Mouse (Mus musculus): ENCODE measurements around the gene Krt28.

Krt28 gene

DNA sequence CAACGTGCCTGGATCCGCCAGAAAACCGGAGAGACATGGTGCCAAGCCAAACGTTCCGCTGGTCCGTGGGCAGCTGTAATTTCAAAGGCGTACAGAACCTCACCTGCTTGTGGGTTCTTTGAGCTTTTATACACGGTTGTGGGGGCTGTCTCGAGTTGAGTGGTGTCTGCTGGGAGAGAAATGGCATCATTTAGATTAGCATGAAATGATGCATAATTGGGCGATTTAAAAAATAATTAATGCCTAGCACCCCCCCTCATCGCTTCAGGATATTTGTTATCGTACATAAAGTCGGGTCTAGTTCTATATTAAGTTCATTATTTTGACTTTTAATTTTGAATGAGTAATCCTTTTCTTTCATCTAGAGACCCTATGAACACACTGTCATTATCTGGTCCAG, at the start of gene Krt28:
Gene Krt28, minus strand, starts transcription at position 101 of the 400 bp plus-strand sequence.
- DNase-seq (ENCODE audit: low spot score): no peak

DNA sequence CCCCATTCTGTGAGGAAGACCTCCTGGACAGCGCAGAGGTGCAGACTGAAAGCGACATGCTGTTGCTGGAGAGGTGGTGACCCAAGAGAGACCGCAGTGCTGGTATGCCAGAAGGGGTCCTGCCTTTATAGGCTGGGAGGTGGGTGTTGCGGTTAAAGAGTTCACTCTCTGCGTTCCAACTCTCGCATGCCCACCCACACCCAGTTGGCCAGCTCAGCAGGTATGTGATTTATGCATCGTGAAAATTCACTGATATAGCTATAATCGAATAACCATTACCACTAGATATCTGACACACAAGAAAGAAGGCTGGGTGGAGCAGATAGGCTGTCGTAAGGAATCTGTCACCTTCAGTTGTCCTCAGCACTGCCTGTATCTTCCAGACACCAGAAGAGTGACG, 47.5 kb upstream of the Krt28 start, which contains the start of gene Krt12:
Gene Krt12, minus strand, starts transcription at position 101 of the 400 bp plus-strand sequence.
- DNase-seq (ENCODE audit: low spot score): no peak

DNA sequence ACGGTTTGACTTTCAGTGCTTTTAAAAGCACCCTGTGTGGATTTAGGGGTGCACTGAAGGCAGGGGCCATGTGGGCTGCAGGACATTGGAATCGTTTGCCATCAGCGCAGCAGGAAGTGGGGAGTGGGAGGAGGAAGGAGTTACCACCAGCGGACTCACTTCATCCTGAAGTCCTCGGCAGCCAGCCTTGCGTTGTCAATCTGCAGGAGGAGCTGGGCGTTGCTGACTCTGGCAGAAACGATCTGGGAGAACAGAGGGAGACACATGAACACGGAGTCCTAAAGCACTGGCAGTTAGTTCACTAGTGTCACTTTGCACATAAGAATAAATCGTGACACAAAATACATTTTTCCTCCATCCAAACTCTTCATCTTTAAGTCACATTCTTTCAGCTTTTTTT, 45.9 kb upstream of the Krt28 start:
- no peak for DNase-seq (ENCODE audit: low spot score)

DNA sequence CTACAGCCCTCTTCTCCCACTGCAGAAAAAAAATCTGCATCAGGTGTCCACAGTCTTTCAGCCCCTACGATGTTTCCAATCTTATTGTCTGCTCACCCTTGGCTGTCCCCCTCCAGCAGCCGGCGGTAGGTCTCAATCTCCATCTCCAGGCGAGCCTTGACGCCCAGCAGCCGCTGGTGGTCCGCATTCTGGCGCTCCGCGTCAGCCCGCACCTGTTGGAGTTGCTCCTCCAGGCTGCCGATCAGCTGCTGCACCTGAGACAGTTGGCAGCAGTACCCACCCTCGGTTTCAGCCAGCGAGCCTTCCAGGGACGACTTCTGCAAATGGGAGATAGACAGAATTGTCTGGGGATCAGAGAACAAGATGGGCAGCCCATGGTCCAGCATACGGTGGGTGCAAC, 43.1 kb upstream of the Krt28 start:
- no peak for DNase-seq (ENCODE audit: low spot score)

DNA sequence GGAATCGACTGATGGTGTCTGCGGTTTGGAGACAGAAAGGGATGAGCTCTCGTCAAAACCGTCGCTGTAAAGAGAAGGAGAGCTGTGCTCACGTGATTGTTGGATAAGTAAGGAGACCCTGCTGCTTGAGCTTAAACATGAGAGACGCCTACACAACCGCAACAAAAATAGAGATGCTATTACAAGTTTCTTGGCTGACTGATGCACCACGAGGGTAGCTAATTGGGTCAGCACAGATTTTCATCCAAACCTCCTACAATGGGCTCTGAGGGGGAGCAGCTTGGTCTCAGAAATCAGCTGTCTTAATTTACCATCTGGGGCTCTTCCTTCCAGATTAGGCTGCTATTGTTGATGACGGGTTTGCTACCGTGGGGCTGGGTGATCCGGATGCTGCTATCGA, 42.2 kb upstream of the Krt28 start:
- peak; percentile 80 for DNase-seq (ENCODE audit: low spot score)

DNA sequence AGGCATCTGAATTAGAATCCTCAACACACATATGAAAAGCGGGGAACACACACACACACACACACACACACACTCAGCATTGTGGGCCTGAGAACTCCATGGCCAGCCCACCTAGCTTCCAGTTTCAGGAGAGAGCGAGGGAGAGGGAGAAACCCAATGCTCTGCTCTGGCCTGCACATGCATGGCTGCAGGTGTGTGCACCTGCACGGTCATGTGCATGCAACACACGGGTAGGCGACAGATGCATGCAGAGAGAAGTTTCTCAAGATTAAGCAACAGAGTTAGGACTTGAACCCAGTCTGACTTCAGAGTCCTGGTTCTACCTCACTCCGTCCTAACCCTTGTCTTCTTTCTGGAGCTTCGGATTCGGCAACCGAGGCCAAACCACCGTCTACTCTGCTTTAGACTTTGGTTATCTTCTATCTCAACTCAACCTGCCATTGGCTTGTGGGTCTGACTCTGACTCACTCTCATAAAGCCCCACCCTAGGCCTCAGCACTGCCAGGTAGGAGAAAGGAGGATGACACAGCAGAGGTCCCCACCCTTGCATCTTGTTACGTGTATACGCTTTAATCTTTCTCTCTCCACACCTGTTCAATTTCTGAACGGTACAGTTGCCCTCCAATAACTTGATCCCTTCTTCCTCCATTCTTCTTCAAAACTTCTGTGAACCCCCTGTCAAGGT, 39.9 kb upstream of the Krt28 start:
- DNase-seq (ENCODE audit: low spot score): no peak

DNA sequence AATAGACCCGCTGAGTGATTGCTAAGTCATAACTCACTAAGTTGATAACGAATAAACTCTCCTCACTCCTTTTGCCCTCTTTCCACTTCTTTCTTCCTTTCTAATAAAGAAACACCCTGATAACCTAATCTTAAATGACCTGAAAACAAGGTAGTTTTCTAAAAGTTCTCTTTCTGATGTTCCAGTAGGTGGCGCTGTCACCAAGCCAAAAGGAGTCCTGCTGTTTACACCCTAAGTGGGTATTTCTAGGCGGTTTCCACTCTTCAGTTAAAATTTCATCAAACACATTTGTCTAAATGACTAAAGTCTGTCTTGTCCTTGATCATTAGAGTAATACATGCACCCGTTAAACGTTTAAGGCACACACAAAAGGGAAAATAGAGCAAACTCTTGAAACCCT, 38.5 kb upstream of the Krt28 start:
- DNase-seq (ENCODE audit: low spot score): no peak

DNA sequence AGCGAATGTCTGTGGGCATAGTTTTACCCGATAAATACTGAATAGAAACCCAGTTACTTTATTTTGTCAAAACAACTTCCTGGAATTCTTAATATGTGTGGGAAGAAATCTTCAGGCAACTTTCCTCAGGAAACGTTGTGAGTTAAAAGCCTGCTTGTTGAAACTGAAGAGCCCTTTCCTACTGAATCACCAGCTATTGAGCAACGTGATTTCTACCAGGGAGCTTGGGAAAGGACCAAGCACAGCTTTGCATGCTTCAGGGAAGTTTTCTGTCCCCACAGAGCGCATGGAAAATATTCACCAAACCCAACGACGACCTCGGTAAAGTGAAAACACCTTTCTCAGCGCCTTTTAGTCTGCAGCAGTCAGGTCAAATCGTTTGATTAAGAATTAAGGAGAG, 31.5 kb upstream of the Krt28 start:
- DNase-seq (ENCODE audit: low spot score): no peak

DNA sequence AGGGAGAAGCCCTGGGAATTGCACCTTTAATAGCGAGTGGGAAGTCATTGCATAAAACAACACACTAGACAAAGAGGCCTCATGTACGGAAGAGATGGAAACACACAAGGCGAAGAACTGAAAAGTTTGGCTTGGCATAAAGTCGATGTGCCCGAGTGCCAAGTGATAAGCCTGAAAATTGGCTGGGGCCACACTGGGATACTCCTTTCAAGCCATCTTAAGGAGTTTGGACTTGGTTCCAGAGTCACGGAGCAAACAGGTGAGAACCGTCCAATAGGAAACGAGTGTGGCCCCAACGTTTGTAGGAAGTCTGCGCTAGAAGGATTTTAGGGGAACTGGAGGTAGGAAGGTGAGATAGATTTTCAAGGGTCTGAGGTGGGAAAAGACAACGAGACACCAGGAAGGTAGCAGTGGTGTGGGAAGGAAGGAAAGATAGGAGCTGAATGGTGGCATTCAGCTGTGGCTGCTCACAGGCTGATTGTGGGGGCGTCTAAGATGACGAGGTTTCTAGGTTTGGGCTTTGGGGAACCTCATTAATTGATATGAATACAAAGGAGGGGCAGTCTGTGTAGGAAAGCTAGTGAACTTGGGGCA, 25.4 kb upstream of the Krt28 start:
- DNase-seq (ENCODE audit: low spot score): no peak

DNA sequence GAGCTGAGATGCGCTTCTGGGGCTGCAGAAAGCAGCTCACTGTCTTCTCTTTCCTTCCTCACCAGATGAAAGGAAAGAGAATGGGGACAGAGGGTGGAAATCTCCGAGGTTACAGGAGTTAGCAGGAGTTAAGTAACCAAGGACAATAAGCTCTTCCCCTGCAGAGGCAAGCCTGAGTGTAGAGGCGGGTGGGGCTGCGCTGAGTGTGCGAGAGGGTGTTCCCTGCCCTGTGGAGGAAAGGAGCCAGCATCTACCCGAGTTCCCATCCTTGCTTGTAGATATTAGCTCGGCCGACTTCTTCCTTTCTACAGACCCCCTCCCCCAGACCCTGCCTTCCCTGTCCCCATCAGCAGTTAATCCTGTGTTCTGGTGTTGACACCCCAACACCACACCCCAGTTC, 24.1 kb upstream of the Krt28 start:
- DNase-seq (ENCODE audit: low spot score): no peak

DNA sequence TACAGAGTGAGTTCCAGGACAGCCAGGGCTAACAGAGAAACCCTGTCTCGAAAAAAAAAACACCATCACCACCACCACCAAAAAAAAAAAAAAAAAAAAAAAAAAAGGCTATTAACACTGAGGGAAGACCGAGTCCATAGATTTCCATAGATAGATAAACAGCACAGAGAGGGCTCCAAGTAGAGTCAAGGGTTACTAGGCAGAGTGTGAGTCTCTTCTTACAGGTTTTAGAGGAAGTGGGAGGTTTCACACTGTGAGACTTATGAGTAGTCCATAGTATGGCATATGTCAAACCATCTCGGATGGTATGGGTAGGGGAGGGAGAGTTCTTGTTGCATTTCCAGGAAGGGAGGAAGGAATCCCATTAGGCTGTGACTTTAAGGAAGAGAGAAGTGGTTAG, 23.4 kb upstream of the Krt28 start:
- DNase-seq (ENCODE audit: low spot score): no peak

DNA sequence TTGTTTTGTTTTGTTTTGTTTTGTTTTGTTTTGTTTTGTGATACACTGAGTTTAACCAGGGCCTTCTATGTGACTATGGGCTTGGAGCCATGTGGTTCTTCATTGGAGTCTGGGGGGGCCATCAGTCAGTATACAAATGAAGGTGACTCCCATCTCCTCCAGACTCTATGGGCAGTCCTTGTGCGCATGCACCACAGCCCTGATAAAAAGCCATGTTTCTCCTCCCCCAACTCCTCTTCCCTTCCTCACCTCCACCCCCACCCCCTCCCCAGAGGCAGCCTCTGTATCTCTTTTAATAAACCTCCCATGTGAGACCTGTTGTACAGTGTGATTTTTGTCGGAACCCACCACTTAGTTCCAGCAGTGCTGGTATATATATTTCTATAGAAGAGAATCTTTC, 22.0 kb upstream of the Krt28 start:
- no peak for DNase-seq (ENCODE audit: low spot score)

DNA sequence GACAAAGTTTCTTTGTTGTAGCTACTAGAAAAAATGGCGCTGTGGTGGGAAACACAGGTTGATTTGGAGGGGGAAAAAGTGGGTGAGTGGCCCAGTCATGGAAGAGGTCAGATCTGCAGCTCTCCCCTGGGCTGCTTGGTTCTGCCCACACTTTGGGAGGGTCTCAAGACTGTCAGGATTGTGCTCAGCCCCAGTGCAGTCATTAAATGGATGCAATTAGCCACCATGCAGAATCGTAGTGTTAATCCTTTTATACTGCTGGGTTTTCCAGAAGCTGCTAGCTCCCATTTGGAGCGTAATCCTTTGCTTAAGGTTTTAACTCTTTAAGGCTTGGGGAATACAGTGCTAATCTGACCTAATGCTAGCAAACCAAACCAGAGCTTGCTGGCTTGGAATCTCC, 21.3 kb upstream of the Krt28 start:
- DNase-seq (ENCODE audit: low spot score): no peak

DNA sequence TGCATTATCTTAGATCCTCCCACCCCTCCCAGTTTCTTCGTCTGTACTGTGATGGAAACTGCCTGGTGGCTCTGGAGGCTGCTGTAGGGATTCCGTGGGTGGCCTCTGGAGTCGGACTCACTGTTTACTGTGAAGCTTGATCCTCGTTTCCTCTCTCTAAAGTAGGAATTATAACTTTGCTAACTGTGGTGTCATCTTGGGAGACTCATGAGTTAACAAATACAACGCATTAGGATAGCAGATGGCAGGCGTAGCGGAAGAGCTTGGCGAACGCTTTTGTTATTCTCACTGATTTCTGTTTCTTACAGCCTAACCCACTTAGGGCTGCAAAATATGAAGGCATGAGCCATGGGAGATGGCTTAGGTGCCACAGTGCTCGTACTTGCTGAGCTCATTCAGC, 17.8 kb upstream of the Krt28 start:
- no peak for DNase-seq (ENCODE audit: low spot score)

DNA sequence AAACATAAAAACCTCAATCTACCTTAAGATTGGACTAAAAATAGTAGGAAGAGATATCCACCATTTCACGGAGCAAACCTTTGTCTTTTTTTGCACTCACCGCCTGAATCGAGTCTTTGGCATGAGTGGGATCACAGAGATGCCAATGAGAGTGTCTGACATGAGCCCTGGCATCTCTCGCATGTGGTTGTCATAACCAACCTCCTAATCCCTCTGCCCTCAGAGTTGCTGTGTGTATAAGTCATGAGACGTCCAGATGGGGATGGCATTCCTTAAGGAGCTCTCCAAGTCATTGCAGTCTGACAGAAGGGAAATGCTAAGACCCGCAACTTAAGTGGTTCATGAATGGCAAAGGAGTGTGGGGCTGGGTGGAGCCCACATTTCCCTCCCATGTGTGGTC, 16.7 kb upstream of the Krt28 start:
- no peak for DNase-seq (ENCODE audit: low spot score)

DNA sequence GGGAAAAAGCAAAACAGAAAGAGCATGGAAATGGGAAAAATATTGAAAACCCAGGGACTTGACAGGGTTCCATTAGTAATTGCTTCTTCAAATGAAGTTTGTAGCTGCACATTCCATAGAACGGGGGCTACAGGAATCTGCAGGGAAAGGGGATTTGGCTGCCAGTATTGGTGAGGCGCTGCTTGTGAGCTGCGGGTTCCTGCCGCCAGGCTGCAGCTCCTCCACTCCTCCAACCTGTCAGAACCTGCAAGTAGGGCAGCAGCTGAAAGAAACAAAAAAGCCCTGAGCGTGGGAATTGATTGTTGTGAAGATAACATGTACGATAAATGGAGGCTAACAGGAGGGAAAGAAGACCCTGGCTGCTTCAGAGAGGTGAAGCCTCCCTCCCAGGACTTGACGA, 16.2 kb upstream of the Krt28 start:
- no peak for DNase-seq (ENCODE audit: low spot score)

DNA sequence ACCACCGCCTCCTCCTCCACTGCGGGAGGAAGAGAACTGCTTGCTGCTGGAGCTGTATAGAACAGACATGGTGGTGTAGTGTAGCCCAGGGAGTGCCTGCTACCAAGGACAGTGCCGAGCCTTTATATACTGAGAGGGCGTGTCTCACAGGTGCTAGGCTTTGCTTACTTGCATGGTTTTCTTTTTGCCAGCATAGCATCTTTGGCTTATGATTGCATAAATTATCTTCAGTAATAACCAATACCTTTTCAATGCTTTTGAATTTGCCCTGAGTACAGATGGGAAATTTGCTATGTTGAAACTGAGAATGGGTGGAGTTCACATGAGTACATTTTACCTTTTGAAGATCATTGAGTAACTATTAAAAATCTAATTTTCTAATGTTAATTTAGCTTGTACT, 14.6 kb upstream of the Krt28 start, which contains the start of gene Krt10:
Gene Krt10, minus strand, starts transcription at position 101 of the 400 bp plus-strand sequence.
- no peak for DNase-seq (ENCODE audit: low spot score)

DNA sequence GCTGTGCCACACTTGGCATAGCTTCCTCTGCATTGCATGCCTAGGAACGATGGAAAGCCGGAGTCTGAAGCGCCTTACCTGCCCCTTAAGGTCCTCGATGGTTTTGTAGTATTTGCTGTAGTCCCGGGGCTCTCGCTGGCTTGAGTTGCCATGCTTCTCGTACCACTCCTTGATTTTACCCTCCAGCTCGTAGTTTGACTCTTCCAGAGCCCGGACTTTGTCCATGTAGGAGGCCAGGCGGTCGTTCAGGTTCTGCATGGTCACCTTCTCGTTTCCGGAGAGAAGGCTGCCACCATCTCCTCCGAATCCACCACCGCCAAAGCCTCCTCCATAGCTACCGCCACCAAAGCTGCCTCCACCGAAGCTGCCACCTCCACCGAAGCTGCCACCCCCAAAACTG, 14.0 kb upstream of the Krt28 start:
- no peak for DNase-seq (ENCODE audit: low spot score)

DNA sequence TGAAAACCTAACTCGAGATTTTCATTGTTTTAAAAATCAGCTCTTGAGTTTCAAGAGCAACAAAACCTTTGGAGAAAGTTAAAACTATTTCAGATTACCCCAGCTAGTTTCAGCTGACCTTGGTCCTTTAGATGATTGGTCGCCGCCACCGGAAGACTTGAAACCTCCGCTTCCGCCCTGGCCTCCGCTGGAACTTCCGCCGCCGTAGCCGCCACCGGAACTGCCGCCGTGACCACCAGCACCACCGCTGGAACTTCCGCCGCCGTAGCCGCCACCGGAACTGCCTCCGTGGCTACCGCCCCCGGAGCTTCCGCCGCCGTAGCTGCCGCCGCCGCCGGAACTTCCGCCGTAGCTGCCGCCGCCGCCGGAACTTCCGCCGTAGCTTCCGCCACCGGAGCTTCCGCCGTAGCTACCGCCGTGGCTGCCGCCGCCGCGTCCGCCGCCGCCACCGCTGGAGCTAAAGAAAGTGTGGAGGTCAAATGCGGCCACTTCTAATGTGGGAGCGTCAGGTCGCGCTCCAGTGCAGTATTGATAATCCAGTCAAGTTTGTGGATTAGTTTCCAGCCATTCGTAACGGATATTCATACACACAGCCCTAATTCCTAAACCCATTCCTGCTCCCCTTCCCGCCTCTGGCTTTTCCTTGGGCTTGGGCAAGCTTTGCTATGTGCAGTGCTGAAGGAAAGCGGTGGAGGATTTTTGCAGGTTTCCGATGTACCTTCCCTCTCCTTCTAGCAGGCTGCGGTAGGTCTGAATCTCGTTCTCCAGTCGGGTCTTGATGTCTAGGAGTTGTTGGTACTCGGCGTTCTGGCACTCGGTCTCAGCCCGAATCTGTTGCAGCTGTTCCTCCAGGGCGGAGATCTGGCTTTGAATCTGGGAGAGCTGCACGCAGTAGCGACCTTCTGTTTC, 11.4 kb upstream of the Krt28 start:
- peak; percentile 81 for DNase-seq (ENCODE audit: low spot score)

DNA sequence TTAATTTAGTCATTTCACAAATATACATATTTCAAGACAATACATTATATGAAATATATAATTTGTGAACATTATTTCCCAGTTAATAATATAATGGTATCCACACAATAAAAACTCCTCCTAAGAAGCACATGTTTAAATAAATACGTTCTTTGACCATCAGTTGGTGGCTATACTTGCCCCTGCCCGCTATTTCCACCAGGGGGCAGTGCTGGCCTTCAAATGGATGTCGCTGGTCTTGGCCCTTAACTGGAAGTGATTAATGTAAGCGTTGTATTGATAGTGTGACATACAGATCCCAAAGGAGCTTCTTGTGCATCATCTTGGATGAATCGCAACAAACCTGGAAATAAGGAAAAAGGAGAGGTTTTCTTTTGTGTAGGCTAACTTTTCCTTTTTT, 4.9 kb upstream of the Krt28 start:
- DNase-seq (ENCODE audit: low spot score): peak; percentile 56

DNA sequence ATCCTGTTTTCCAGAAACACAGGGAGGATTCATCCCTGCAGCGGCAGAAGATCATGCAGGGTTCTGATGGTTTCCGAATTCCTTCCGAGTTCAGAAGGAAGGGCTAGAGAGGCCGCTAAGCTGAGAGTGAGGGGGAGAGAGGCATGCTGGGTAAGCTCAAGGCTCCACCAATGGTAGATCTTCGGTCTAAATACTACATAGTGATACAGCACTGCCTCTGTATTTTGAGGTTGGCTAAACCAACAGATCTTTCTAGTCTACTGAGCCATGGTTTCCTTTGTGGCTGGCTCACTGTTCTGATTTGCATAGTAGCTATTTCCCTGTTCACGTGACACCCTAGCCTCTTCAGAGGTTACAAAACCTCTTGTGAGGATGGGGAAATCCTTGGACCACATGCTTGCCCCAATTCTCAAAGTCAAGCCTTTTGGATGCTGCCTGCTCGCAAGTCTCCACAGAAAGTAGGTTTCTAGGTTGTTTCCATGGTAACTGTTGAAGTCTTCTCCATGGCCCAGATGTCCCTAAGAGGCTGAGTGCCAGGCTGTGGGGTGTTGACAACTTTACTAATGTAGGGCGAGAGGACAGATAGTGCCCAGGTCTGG, 4.8 kb downstream of the Krt28 start:
- DNase-seq (ENCODE audit: low spot score): peak; percentile 25

DNA sequence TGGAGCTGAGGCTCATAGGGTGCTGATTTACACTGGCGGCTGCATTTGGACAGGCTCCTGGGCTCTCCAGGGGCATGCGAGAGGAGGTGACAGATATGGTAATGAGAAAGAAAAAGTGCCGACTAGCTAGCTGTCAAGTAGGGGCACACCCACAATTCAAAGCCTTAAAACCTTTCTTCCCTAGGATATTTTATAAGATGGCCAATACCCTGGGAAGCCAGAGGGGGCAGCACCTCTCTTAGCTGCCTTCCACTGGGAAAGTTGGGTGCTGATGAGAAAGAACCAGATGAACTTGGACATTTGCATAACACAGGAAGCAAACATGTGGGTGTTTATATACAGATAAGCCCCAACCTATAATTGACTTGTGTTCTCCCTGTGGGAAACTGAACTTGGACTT, 5.5 kb downstream of the Krt28 start:
- DNase-seq (ENCODE audit: low spot score): no peak

DNA sequence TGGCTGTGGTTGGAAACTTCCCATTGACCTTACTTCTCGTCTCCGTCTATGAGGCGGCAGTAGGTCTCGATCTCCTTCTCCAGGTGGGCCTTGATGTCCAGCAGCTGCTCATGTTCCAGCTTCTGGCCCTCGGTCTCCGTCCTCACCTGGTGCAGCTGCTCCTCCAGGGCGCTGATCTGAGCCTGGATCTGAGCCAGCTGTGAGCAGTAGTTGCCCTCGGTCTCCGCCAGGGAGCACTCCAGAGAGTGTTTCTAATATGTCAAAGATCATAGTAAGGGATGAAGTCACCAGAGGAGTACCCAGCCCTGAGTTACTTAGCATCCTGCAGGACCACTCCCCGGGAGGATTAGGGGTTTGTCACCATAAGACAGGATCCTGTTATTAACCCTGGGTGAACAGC, 7.9 kb downstream of the Krt28 start:
- no peak for DNase-seq (ENCODE audit: low spot score)

Data from left cerebral cortex, adult 11 months (tissue).